Mouse (Mus musculus): ENCODE data around the gene Zcchc3. TPM values are rescaled to one million over a fixed set of nuclear protein-coding genes. Genes with fewer than 3 reads are reported as not detected.
A peak's percentile ranks its signal among the peaks of the same experiment; 100 is the strongest.

Zcchc3 gene
- polyA plus RNA-seq, 1 experiment from 2014 or later, result 12.5 TPM

GRCm38 (mm10) chr2:152397004-152397589, 17.7 kb downstream of the Zcchc3 start:
- peak; percentile 4 for ATAC-seq
- no peaks in the 10 kb centered on the region for H3K9me3 ChIP-seq (ENCODE audit: control insufficient read depth, low read length)
- H3K4me1 ChIP-seq (ENCODE audit: control insufficient read depth, insufficient read depth, low read depth, low read length), result peaks cover 33% of the 10 kb centered on the region
- H3K27me3 ChIP-seq (replicated peaks; ENCODE audit: control insufficient read depth, insufficient read depth, low read length), result no peaks in the 10 kb centered on the region
- peak overlapping the region; percentile 98 for H3K9ac ChIP-seq (ENCODE audit: low read depth, low read length)
- under 1% methylated on average over 54 of the region's 77 CpGs for WGBS
- H3K27ac ChIP-seq (ENCODE audit: low read depth, low read length), result peak overlapping the region; percentile 100
- H3K4me2 ChIP-seq (ENCODE audit: low read length), result peak overlapping the region; percentile 92
- no peaks in the 10 kb centered on the region for H3K36me3 ChIP-seq (ENCODE audit: control insufficient read depth, insufficient read depth, low read length)
- peak overlapping the region; percentile 90 for H3K4me3 ChIP-seq (ENCODE audit: low read length)

GRCm38 (mm10) chr2:152396110-152397003, 18.5 kb downstream of the Zcchc3 start:
- H3K4me2 ChIP-seq (ENCODE audit: low read length), result peak overlapping the region; percentile 92
- peak; percentile 68 for ATAC-seq
- H3K9ac ChIP-seq (ENCODE audit: low read depth, low read length), result peak overlapping the region; percentile 98
- H3K4me1 ChIP-seq (ENCODE audit: control insufficient read depth, insufficient read depth, low read depth, low read length), result peaks cover 33% of the 10 kb centered on the region
- 0% methylated on average over 38 of the region's 46 CpGs for WGBS
- no peaks in the 10 kb centered on the region for H3K36me3 ChIP-seq (ENCODE audit: control insufficient read depth, insufficient read depth, low read length)
- no peaks in the 10 kb centered on the region for H3K9me3 ChIP-seq (ENCODE audit: control insufficient read depth, low read length)
- H3K27me3 ChIP-seq (replicated peaks; ENCODE audit: control insufficient read depth, insufficient read depth, low read length), result no peaks in the 10 kb centered on the region
- peak overlapping the region; percentile 90 for H3K4me3 ChIP-seq (ENCODE audit: low read length)
- H3K27ac ChIP-seq (ENCODE audit: low read depth, low read length), result peak overlapping the region; percentile 100

GRCm38 (mm10) chr2:152395271-152395920, 19.4 kb downstream of the Zcchc3 start:
- Histone ChIP-seq H3K27ac (ENCODE audit: low read depth, low read length) (peak overlapping the region; percentile 100), H3K4me1 (ENCODE audit: control insufficient read depth, insufficient read depth, low read depth, low read length) (peaks cover 33% of the 10 kb centered on the region), H3K4me3 (ENCODE audit: low read length) (peak overlapping the region; percentile 90), H3K4me2 (ENCODE audit: low read length) (peak overlapping the region; percentile 92), H3K27me3 (replicated peaks; ENCODE audit: control insufficient read depth, insufficient read depth, low read length) (no peaks in the 10 kb centered on the region), H3K9ac (ENCODE audit: low read depth, low read length) (peak overlapping the region; percentile 98), H3K36me3 (ENCODE audit: control insufficient read depth, insufficient read depth, low read length) (no peaks in the 10 kb centered on the region), H3K9me3 (ENCODE audit: control insufficient read depth, low read length) (no peaks in the 10 kb centered on the region)
- no peak for ATAC-seq
- WGBS, result 17% methylated on average over 13 of the region's 13 CpGs

GRCm38 (mm10) chr2:152393225-152394017, 21.4 kb downstream of the Zcchc3 start:
- peak overlapping the region; percentile 92 for H3K4me2 ChIP-seq (ENCODE audit: low read length)
- no peaks in the 10 kb centered on the region for H3K27me3 ChIP-seq (replicated peaks; ENCODE audit: control insufficient read depth, insufficient read depth, low read length)
- no peak overlapping the region for H3K27ac ChIP-seq (ENCODE audit: low read depth, low read length)
- ATAC-seq, result no peak
- H3K9me3 ChIP-seq (ENCODE audit: control insufficient read depth, low read length), result no peaks in the 10 kb centered on the region
- H3K4me1 ChIP-seq (ENCODE audit: control insufficient read depth, insufficient read depth, low read depth, low read length), result peaks cover 26% of the 10 kb centered on the region
- no peak overlapping the region for H3K9ac ChIP-seq (ENCODE audit: low read depth, low read length)
- no peak overlapping the region for H3K4me3 ChIP-seq (ENCODE audit: low read length)
- WGBS, result 57% methylated on average over 9 of the region's 9 CpGs
- H3K36me3 ChIP-seq (ENCODE audit: control insufficient read depth, insufficient read depth, low read length), result no peaks in the 10 kb centered on the region

- Histone ChIP-seq H3K4me2 (ENCODE audit: low read length) (no peak overlapping the region), H3K27me3 (replicated peaks; ENCODE audit: control insufficient read depth, insufficient read depth, low read length) (no peaks in the 10 kb centered on the region), H3K27ac (ENCODE audit: low read depth, low read length) (no peak overlapping the region), H3K4me1 (ENCODE audit: control insufficient read depth, insufficient read depth, low read depth, low read length) (peaks cover 26% of the 10 kb centered on the region), H3K36me3 (ENCODE audit: control insufficient read depth, insufficient read depth, low read length) (no peaks in the 10 kb centered on the region), H3K4me3 (ENCODE audit: low read length) (no peak overlapping the region), H3K9me3 (ENCODE audit: control insufficient read depth, low read length) (no peaks in the 10 kb centered on the region), H3K9ac (ENCODE audit: low read depth, low read length) (no peak overlapping the region)
- no peak for ATAC-seq
- 9% methylated on average over 3 of the region's 3 CpGs for WGBS
Observed at GRCm38 (mm10) chr2:152392786-152393185, 22.0 kb downstream of the Zcchc3 start.

- H3K4me3 ChIP-seq (ENCODE audit: low read length), result no peak overlapping the region
- no peaks in the 10 kb centered on the region for H3K27me3 ChIP-seq (replicated peaks; ENCODE audit: control insufficient read depth, insufficient read depth, low read length)
- H3K27ac ChIP-seq (ENCODE audit: low read depth, low read length), result no peak overlapping the region
- H3K9ac ChIP-seq (ENCODE audit: low read depth, low read length), result no peak overlapping the region
- H3K9me3 ChIP-seq (ENCODE audit: control insufficient read depth, low read length), result no peaks in the 10 kb centered on the region
- ATAC-seq, result no peak
- H3K36me3 ChIP-seq (ENCODE audit: control insufficient read depth, insufficient read depth, low read length), result no peaks in the 10 kb centered on the region
- H3K4me2 ChIP-seq (ENCODE audit: low read length), result no peak overlapping the region
- H3K4me1 ChIP-seq (ENCODE audit: control insufficient read depth, insufficient read depth, low read depth, low read length), result no peaks in the 10 kb centered on the region
- 89% methylated on average over 4 of the region's 4 CpGs for WGBS
Observed at GRCm38 (mm10) chr2:152384191-152384590, 30.6 kb downstream of the Zcchc3 start.

- Histone ChIP-seq H3K4me3 (ENCODE audit: low read length) (peak within 1 kb of the TSS; percentile 45), H3K27ac (ENCODE audit: low read depth, low read length) (peak within 1 kb of the TSS; percentile 91)
Observed at GRCm38 (mm10) chr2:152376345-152376741, 38.5 kb downstream of the Zcchc3 start, which contains the start of gene Nrsn2. TSS of gene Nrsn2 (minus strand) at chr2:152376638.

GRCm38 (mm10) chr2:152375652-152376344, 39.0 kb downstream of the Zcchc3 start:
- H3K9me3 ChIP-seq (ENCODE audit: control insufficient read depth, low read length), result no peaks in the 10 kb centered on the region
- no peaks in the 10 kb centered on the region for H3K27me3 ChIP-seq (replicated peaks; ENCODE audit: control insufficient read depth, insufficient read depth, low read length)
- 3% methylated on average over 19 of the region's 21 CpGs for WGBS
- peaks cover 11% of the 10 kb centered on the region for H3K4me1 ChIP-seq (ENCODE audit: control insufficient read depth, insufficient read depth, low read depth, low read length)
- H3K36me3 ChIP-seq (ENCODE audit: control insufficient read depth, insufficient read depth, low read length), result no peaks in the 10 kb centered on the region
- H3K9ac ChIP-seq (ENCODE audit: low read depth, low read length), result peak overlapping the region; percentile 68
- H3K4me3 ChIP-seq (ENCODE audit: low read length), result peak overlapping the region; percentile 45
- peak; percentile 89 for ATAC-seq
- H3K27ac ChIP-seq (ENCODE audit: low read depth, low read length), result peak overlapping the region; percentile 91
- H3K4me2 ChIP-seq (ENCODE audit: low read length), result peak overlapping the region; percentile 67

More at GRCm38 (mm10) chr2:152376345-152376741, 38.5 kb downstream of the Zcchc3 start, which contains the start of gene Nrsn2:
- H3K4me1 ChIP-seq (ENCODE audit: control insufficient read depth, insufficient read depth, low read depth, low read length), result peaks cover 11% of the 10 kb centered on the region
- peak within 1 kb of the TSS; percentile 67 for H3K4me2 ChIP-seq (ENCODE audit: low read length)
- peak; percentile 83 for ATAC-seq
- 2% methylated on average over 16 of the region's 16 CpGs for WGBS
- no peaks in the 10 kb centered on the region for H3K36me3 ChIP-seq (ENCODE audit: control insufficient read depth, insufficient read depth, low read length)
- no peaks in the 10 kb centered on the region for H3K9me3 ChIP-seq (ENCODE audit: control insufficient read depth, low read length)
- H3K9ac ChIP-seq (ENCODE audit: low read depth, low read length), result peak within 1 kb of the TSS; percentile 68
- H3K27me3 ChIP-seq (replicated peaks; ENCODE audit: control insufficient read depth, insufficient read depth, low read length), result no peaks in the 10 kb centered on the region

All from hindbrain, embryonic 16.5 days (tissue).